Mouse (Mus musculus) E14TG2a.4 (cell line): ENCODE measurements around the gene Chst11.

Source experiments
- CTCF ChIP-seq: conservative IDR thresholded peaks from 2 replicates; pipeline ENCODE4 v1.5.1; 2014; ENCODE audit warnings: low read length
- NANOG ChIP-seq: IDR thresholded peaks from 2 replicates; pipeline ENCODE4 v1.6.1; 2014; ENCODE audit warnings: borderline replicate concordance, low read length, mixed read lengths
- POU5F1 ChIP-seq: IDR thresholded peaks from 2 replicates; pipeline ENCODE4 v1.6.1; 2014; ENCODE audit warnings: low read length, borderline replicate concordance

GRCm38 (mm10) chr10:83220217-83220616, 234.9 kb downstream of the Chst11 start:
- TF ChIP-seq CTCF (no peak), NANOG (no peak), POU5F1 (no peak)
